Mouse (Mus musculus) liver, postnatal 0 days (tissue): ENCODE results near the gene Gpc6.

Source experiments
- CTCF ChIP-seq: sonication (generic); IDR thresholded peaks from 2 replicates; pipeline ENCODE4 v1.5.1; 2016; ENCODE audit warnings: antibody characterized with exemption, low read depth
- EP300 ChIP-seq: IDR thresholded peaks from 2 replicates; pipeline ENCODE4 v1.6.1; 2016; ENCODE audit warnings: antibody characterized with exemption, low read depth, mild to moderate bottlenecking

GRCm38 (mm10) chr14:117891426-117891825 is 966.3 kb downstream of the Gpc6 start:
- TF ChIP-seq CTCF (no peak), EP300 (no peak)
